Mouse (Mus musculus) fat pad, adult 2 months (tissue): ENCODE measurements around the gene Rundc1.
"Not testable (repeated sequence)": the region's sequence is repeated elsewhere in the genome, so short reads cannot be mapped to it uniquely, and the experiment has no call there.

Experiments used
- DNase-seq: peaks from one replicate; pipeline ENCODE4 v3.0.0-alpha.2; 2011; ENCODE audit warnings: low read depth, low spot score; ENCODE audit errors: extremely low read depth

Rundc1 gene

DNA sequence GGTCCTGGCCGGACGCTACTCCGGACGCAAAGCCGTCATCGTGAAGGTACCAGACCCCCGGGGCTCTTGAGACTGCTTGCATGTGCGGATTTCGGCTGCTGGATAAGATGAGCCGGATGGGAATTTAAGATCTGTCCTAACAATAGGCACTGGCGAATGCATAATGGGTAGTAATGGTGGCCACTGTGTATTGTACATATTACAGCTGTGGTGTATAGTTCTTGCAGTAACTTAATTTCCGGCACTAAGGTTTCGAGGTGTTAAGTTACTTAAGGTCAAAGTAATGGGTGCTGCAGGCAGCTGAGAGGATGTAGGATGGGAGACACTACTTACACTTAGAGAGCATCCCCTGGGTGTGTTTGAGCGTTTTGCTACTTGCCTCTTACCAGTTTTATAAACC, 17.9 kb downstream of the Rundc1 start:
- no peak for DNase-seq

DNA sequence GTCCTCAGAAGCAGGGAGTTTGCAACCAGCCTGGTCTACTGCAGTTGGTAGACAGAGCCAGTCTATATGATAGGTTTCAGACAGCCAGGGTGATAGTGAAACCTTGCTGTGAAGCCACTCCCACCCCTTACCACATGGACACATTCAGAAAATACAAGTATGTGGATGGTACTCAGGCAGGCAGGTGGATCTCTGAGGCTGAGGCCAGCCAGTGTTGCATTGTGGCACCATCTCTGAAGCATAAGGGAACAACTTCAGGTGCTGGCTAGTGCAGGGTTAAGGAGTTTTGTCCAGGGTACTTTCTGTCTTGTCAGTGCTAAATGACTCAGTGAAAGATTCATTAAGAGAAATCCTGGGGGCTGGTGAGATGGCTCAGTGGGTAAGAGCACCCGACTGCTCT, 21.4 kb downstream of the Rundc1 start:
- DNase-seq = no peak

DNA sequence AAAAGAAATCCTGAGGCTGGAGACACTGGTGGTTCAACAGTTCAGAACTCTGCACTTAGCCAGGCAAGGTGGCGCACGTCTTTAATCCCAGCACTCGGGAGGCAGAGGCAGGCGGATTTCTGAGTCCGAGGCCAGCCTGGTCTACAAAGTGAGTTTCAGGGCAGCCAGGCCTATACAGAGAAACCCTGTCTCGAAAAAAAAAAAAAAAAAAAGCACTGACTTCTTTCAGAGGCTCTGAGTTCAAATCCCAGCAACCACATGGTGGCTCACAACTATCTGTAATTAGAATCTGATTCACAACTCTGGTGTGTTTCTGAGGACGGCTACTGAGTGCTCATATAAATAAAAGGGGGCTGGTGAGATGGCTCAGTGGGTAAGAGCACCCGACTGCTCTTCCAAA, 22.0 kb downstream of the Rundc1 start:
- not testable (repeated sequence) for DNase-seq

- no peak for DNase-seq
These were observed 22.9 kb downstream of the Rundc1 start for GRCm38 (mm10) chr11:101447786-101448185.

GRCm38 (mm10) chr11:101448274-101448746, 23.4 kb downstream of the Rundc1 start, which contains the start of gene Ifi35:
TSS of gene Ifi35 (plus strand) at chr11:101448407.
- no peak for DNase-seq

DNA sequence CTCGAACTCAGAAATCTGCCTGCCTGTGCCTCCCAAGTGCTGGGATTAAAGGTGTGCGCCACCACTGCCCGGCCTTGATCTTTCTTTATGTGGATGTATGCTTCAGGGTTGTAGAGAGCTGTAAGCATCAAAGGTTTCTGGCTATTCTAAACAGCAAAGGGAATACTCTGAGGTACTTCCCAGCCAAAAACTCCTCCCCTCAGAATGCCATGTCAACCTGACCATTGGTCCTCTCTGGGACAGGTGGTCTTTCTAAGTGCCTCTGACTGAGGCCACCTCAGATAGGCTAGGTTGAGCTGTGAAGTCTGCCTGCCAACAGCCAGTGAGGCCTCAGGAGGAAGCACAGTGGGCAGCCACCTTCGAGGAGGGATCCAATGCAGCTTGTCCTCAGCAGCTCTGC, 24.0 kb downstream of the Rundc1 start:
- no peak for DNase-seq

DNA sequence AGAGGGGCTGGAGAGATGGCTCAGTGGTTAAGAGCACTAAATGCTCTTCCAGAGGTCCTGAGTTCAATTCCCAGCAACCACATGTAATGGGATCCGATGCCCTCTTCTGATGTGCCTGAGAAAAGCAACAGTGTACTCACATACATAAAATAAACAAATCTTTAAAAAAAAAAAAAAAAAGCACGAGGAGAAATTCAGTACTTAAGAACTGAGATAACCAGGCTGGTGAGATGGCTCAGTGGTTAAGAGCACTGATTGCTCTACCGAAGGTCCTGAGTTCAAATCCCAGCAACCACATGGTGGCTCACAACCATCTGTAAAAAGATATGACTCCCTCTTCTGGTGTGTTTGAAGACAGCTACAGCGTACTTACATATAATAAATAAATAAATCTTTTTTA, 24.7 kb downstream of the Rundc1 start:
- DNase-seq = not testable (repeated sequence)

- no peak for DNase-seq
These were observed 25.5 kb downstream of the Rundc1 start for GRCm38 (mm10) chr11:101450394-101450793.

DNA sequence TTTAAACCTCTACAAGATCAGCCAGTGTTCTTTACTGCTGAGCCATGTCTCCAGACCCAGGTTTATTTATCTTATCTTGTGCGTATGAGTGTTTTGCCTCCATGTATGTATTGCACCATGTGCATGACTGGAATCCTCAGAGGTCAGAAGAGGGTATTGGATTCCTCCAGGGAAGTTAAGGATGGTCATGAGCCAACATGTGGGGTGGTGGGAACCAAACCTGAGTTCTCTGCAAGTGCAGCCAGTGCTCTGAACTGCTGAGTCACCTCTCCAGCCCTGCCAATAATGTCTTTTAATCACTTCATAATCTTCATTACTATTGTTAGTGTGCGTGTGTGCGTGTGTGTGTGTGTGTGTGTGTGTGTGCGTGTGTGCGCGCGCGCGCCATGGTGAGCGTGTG, 26.7 kb downstream of the Rundc1 start:
- peak; percentile 81 for DNase-seq

DNA sequence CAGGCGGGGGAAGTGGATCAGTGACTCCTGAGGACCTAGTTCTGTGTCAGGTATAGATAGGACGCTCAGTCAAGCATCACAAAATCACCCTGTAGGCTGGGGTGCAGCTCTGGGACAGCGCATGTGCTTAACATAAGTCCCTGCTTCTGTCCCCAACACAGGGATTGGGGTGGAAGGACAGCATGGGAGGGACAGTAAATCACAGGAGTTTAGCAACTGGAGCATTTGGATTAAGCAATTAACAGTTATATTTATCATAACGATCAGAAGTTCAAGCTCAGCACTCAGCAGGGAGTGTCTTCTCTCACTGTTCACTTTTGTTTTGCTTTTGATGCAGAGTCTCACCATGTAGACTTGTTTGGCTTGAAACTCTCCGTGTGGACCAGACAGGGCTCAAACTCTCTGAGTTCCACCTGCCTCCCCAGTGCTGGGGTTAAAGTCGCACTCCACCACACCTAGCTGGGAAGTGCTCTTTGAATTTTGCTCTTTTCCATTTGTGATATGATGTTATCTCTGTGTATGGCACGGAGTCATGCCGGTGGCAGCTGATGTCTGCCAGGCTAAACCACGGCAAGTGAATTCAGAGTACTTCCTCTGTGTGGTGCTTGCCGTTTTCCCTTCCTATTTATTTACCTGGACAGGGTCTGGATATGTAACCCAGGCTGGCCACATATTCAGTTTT, 27.3 kb downstream of the Rundc1 start:
- no peak for DNase-seq

- DNase-seq = no peak
These were observed 29.8 kb downstream of the Rundc1 start for GRCm38 (mm10) chr11:101454702-101455101.

DNA sequence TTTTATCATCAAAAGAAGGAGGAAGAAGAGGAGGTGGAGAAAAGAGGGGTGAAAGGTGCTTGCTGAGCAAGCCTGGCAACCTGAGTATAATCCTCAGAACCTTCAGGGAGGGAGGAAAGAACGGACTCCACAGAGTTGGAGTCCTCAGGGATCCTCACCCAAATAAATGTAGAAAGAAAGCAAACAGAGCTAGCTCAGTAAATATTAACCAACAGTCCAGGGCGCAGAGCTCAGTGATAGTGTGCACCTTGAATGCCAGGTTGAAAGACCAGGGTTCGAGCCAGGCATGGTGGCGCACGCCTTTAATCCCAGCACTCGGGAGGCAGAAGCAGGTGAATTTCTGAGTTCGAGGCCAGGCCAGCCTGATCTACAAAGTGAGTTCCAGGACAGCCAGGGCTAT, 30.7 kb downstream of the Rundc1 start:
- no peak for DNase-seq

DNA sequence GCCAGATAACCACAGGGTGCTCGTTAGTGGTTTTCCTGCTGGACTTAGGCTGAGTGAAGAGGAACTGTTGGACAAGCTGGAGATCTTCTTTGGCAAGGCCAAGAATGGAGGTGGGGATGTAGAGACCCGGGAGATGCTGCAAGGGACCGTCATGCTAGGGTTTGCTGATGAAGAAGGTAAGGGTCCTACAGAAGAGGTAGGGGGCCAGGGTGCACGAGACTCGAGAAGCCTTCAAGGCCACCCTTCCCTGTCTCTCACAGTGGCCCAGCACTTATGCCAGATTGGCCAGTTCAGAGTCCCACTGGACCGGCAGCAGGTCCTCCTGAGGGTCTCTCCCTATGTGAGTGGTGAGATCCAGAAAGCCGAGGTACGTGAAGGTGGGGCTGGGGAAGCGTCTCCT, 32.7 kb downstream of the Rundc1 start:
- no peak for DNase-seq

DNA sequence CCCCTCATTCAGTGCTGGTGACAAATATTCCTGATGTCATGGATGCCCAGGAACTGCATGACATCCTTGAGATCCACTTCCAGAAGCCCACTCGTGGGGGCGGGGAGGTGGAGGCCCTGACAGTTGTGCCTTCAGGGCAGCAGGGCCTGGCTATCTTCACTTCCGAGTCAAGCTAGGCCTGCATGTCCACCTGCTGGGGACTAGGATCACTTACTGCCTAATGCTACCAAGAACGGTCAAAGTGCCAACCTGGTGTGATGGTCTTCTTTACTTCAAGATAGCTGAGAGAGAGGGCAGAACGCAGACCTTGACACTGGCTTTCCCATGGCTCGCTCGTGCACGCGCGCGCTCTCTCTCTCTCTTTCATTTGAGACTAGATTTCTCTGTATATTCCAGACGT, 33.3 kb downstream of the Rundc1 start:
- DNase-seq = no peak

DNA sequence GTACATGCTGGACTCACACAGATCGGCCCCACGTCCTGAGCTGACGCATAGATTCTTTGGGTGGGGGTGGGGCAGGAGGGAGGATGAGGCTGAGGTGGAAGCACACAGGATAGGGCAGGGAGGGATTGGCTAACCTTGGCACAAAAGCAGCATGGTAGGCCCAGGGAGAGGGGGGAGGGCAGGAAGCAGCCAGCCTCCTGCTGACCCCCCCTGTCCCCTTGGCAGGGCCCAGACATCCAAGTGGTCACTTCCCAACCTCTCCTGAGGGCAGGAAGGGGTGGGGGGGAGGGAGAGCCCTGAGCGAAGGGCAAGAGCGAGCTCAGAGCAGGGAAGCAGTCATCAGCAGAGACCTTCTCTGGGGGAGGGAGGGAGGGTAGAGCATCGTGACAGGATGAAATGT, 34.8 kb downstream of the Rundc1 start:
- no peak for DNase-seq

DNA sequence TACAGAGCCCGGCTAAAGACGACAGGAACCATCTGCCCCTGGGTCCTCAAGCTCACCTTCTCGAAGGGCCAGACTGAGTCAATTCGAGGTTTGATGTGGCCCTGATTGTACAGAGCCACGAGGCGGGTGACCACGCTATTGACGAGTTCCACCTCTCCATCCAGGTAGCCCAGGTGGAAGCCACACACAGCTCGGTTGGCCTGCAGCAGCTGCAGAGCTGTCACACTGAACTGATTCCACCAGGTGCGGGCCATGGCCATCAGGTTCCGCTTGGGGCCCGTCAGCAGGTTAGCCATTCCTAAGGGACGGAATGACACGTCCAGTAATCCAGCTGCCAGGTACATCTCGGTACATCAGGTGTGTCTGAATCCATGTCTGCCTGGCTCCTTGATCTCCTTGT, 35.4 kb downstream of the Rundc1 start:
- DNase-seq = no peak

GRCm38 (mm10) chr11:101462141-101462540, 37.3 kb downstream of the Rundc1 start:
- no peak for DNase-seq

DNA sequence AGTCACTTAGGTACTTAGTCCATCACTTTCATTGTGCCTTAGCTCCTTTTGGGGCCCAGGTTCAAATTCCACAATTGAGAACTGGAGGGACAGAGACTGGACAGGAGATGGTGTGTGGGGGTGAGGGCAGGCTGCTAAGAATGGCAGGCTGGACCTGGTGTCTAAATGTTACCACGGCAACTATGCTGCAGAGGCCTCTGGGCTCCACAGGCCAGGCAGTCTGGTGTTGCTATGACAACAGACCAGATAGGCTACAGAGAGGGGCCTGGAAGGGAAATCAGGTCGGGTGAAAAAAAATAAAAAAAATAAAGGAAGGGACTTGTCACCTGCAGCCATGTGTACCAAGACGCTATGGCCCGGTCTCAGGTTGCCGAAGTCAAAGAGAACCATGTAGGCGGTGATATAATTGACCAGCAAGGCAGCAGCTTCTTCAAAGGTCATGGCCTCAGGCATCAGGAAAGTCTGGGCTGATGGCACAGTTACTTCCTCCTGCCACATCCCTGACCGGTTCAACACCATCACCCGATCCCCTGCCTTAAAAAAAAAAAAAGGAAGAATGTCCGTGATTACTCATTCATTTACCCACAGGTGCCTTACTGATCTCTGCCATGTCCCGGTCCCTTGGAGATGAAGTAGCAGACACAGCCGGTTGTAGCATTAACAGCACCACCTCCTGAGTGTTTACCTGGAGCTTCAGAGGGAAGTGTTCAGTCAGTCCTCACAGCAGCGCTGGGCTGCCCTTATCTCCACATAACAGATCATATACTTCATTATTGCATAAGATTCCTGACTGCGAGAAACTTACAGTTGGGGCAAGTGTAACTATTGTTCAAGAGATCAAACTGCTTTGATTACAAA, 37.9 kb downstream of the Rundc1 start:
- DNase-seq = no peak

- DNase-seq = no peak
These were observed 39.6 kb downstream of the Rundc1 start, which contains the start of gene Rnd2 for GRCm38 (mm10) chr11:101464211-101465100. TSS of gene Rnd2 (plus strand) at chr11:101464999.

- no peak for DNase-seq
These were observed 40.4 kb downstream of the Rundc1 start for GRCm38 (mm10) chr11:101465101-101465868.
